Mouse (Mus musculus) frontal cortex, postnatal 25 days (tissue): ENCODE measurements around the gene Gatad2a.
"Not testable (repeated sequence)": the region's sequence is repeated elsewhere in the genome, so short reads cannot be mapped to it uniquely, and the experiment has no call there.

Experiments used
- DNase-seq, 2 experiments: peaks; one replicate each; pipeline ENCODE4 v3.0.0; 2022; ENCODE audit warnings: low spot score in 2 of 2

Gene Gatad2a

DNA sequence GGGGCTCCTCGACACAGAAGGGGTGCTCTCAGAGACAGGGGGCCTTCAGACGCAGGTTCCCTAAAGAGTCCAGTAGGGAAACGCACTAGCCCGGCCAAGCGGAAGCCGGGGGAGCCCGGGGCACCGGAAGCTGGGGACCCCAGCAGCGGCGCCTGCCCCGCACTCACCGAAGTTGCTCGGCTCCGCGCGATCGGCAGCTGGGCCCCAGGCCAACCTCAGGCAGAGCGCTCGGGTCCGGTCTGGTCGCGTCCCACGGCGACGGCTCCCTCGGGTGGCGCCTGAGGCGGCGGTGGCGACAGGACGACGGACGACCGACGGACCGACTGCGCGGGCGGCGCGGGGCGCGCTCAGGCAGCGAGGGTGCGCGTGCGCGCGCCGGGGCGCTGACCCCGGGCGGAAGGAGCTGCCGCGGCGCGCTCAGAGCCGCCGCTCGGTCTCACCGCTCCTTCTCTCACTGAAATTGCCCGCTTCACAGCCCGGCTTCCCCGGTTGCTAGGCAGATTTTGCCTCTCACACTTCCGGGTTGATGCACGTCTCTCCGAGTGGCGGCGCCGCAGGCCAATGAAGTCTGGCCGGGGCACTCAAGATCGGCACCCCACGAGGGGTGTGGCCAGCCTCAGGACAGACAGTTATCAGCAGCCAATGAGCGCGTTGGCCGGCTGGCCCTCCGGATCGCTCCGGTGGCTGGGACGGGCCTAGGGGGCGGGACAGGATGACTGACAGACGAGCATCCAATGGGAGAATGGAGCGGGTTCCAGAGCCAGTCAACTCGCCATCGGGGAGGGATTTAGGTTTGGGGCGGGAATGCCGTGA is at the start of gene Gatad2a:
TSS of gene Gatad2a (minus strand) at position 609 of the 813 bp plus-strand sequence.
- peak; percentile 98 to 100 for DNase-seq

GRCm38 (mm10) chr8:70043996-70044395 is 47.8 kb upstream of the Gatad2a start:
- no peak for DNase-seq

DNA sequence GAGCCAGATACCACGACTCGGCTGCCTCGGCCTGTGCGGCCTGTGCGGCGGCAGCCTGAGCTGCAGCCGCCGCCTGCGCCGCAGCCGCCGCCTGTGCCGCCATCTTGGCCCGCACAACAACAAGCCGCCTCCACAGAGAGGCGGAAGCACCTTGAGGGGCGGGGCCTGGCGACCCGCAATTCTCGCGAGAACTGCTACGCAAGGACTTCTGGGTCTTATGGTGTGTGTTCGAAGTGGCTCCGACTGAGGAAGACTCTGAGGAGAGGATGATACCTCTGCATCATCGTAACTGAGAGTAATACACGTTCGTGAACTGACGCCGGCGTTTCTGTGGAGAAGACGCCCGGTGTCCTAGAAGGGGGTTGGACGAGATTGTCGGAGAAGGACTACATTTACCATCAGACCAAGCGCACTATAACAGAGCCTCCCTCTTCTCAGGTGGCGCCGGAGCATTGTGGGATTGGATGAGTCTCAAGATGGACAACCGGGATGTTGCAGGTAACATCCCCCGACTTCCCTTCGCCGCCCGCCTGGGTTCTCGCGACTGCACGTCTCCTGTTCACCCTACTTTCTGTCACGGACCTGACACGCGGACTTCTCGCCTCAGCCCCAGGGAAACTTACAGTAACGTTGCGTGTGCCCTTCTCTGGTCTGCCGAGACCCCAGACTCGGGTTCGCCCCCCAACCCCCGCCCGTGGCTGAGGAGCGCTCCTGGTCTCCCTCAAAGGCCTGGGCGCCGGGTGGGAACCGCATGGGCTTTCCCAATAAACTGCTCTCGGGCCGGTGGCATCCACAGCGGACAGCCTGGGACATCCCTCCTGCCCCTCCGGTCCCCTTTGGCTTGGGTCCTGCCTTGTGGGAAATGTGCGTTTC is 46.6 kb upstream of the Gatad2a start, which contains the start of the genes Mau2 and Sugp1:
TSS of gene Mau2 (minus strand) at position 152 of the 873 bp plus-strand sequence.
TSS of gene Sugp1 (plus strand) at position 231 of the 873 bp plus-strand sequence.
- DNase-seq: peak; percentile 88 to 91

DNA sequence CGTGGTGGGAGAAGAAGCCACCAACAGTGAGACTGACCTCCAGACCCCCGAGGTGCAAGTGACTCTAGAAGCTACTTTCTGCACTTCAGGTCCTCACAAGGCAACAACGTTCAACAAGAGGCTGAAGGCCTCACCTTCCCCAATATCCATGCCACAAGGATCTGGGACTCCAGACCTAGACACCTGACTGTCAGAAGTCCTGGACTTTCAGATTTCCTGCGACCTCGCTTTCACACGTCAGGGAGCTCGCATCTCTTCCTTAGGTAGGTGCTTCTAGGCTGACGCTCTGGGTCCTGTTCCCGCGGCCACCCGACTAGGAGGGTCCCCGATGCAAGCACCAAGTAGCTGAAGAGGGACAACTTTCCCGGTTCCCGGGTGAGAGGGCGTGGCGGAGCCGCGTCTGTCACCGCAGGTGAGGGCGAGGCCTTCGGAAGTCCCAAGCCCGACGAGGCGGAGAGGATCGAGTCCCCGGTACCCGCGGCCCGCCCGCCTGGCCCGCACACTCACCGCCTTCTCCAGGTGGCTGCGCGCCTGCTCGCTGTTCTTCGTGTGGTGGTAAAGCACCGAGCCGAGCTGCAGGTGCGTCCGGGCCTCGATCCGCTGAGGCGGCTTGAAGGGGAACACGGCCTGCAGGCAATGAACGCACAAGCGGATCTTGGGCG is 45.8 kb upstream of the Gatad2a start:
- peak; percentile 19 to 30 for DNase-seq

DNA sequence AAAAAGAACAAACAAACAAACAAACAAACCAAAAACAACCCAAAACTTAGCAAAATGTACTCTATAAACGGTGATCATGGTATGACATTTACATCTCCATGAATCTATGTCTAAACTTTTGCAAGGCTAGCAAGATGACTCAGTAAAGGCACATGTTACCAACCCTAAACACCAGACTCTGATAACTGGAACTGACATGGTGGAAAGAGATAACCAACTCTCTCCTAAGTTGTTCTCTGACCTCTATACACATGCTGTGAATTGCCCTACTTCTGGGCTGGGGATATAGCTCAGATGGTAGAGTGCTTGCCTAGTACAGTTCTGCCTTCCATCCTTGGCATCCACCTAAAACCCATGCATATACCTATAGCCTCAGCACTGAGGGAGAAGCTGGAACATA is 41.8 kb upstream of the Gatad2a start:
- DNase-seq: no peak

DNA sequence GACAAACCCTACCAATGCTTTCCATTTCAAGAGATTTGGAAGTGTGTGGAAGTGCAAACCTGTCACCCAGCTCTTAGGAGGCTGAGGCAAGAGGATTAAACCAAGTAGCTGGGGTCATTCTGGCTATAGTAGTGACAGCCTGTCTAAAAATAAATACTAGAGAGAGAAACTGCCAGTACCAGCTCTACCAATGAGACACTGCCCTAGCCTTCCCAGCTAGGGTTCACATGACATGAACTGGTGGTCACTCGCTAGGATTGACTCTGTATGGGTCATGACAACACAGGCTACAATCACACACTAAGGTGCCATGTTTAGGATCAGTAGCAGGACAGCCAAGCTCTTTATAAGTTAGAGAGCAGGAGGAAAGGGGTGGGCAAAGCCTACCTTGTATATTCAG is 34.1 kb upstream of the Gatad2a start:
- no peak for DNase-seq

DNA sequence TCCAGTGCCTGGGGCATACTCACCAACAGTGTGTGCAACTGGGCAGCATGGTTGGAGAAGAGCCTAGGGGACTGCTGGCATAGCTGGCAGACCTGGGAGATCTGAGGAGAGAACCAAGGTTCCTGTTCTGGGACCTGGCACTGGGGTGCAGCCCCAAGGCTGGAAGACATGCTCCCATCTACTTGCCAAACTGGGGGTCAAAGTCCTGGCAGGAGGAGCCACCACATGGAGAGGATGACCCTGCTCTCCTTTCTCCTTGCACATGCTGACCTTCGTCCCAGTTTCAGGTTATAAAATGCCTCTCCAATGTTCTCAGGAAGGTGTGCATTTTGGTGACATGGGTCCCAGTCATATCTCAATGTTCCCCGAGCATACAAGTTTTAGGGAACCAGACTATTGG is 30.0 kb upstream of the Gatad2a start:
- no peak for DNase-seq

DNA sequence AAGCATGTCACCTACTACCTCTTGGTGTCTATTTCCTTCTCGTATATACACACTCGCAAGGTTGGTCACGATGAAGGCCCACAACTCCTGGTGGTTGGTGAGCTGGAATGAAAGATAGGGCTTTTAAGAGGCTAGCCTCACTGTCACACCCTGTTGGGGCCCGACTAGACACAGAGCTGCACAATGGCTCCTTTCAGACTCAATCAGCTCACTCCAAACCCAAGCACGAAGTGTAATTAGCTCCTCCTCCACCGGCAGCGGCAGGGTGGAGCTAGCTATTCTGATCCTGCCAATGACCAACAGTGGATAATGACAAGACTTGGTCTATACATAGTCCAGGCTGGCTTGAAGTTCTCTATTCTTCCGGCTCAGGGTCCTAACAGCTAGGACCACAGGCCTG is 27.4 kb upstream of the Gatad2a start:
- DNase-seq: no peak

GRCm38 (mm10) chr8:70015017-70015416 is 18.8 kb upstream of the Gatad2a start:
- no peak for DNase-seq

GRCm38 (mm10) chr8:70012763-70013162 is 16.6 kb upstream of the Gatad2a start:
- no peak for DNase-seq

DNA sequence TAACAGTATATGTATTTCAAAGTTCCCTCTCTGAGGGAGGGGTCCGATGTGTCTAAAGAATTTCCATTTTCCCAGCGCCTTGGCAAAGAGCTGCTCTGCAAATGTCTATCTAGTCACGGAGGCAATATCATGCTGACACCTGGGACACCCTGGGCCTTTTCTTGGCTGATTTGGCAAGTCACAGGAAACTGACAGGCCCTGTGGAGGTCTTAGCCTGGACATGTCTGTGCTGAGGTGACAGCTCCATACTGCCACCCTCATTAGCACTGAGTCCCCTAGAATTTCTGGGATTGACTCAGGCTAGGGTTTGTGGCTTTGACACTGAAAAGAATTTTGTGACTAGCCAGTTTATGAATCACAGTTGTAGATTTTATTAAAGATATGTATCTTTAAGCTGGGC is 16.2 kb upstream of the Gatad2a start:
- no peak for DNase-seq

DNA sequence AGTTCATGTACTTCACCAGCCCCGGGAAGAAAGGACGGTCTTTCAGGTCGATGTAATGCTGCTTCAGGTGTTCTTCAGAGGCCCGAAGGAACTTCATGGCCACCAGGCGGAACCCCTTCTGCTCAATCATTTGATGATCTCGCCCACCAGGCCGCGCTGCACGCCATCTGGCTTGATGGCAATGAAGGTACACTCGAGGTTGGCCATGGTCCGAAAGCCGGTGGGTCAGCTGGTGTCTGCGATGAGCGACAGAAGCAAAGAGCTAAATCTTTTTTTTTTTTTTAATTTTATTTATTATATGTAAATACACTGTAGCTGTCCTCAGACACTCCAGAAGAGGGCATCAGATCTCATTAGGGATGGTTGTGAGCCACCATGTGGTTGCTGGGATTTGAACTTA is 14.6 kb upstream of the Gatad2a start:
- not testable (repeated sequence) for DNase-seq

DNA sequence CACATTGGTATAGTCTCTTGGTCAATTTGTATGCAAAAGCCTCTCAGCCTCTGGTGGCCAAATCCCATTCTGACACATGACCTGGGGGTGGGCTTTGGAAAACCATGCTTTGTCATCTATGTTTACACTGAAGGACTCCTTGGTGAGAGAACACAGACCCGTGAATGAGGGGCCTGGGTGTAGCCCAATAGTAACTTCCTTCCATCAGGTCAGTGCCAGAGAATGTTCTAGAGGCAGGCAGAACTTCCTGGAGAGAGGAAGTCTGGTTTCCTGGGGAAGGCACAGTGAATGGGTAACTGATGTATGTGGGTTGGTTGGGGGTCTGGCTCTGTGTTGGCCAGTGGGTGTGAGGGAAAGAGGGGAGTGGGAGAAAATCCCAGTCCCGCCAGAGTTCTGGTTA is 9.0 kb upstream of the Gatad2a start:
- no peak for DNase-seq

DNA sequence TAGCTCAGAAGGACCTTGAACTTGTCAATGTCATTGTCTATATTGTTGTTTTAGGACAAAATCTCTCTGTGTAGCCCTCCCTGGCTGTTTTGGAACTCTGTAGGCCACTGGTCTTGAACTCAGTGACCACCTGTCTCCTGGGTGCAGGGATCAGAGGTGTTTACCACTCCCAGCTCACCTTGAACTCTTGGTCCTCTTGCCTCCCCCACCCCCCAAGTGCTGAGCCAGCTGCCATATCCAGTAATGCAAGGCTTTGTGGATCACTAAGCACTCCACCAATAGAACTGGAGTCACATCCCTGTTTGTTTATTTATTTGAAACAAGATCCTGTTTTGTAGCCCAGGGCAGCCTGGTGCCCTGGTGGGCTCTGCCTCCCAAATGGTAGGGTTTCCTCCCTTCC is 8.2 kb upstream of the Gatad2a start:
- DNase-seq: no peak

DNA sequence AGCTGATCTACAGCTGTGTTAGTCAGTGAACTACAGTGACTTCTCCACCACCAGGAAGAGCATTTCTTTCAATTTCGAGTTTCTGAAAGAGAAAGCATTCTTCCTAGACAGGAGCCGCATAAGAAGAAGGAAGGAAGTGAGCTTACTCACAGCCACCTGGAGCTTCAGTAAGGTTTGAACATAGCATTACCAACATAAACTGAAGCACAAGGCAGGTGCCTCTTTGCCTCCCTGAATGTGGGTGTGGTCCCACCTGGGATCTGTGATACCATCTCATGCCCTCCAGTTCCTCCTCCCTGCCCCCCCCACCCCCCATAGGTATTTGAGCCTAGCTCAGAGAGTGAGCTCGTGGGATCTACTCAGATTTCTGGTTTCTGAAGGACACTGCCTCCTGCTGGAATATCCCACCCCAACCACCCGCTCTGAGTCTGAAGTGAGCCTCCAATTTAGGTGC is 7.0 kb upstream of the Gatad2a start:
- DNase-seq: no peak

DNA sequence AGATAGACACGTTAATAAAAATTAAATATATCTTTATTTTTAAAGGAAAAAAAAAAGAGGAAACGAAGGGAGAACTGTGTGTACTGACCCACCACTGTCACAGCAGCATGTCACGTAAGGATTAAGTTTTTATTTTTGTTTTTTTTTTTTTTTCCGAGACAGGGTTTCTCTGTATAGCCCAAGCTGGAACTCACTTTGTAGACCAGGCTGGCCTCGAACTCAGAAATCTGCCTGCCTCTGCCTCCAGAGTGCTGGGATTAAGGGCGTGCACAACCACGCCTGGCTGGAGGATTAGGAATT is 5.7 kb upstream of the Gatad2a start:
- DNase-seq: not testable (repeated sequence)

DNA sequence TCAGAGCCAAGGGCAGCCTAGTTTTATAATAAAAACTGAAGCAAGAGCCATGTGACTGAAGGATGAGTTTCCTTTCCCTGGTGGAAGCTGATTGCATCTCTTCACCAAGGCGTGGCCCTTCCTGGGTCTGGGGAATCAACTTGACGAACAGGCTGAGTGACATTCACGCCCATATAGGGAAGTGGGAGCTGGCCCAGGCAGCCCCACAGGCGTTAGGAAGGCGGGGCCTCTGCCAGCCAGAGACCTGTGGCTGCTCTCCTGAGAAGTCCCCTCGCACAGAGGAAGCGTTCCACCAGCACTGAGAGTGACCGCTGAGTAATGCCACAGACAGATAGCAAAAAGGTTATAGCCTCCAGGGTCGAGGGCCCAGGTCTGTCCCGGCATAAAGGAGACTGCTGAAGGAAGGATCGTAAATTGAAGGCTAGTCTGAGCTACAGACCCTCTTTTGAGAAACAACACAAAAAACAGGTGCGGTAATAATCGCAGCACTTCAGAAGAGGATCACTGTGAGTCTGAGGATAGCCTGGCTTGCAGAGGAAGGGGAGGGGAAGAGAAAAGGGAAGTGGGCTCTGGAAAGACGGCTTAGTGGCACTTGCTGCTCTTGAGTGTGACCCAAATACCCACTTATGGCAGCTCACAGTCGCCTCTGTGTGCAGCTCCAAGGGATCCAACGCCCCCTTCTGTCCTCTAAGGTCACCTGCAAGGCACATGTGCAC is 5.2 kb upstream of the Gatad2a start:
- DNase-seq: no peak

DNA sequence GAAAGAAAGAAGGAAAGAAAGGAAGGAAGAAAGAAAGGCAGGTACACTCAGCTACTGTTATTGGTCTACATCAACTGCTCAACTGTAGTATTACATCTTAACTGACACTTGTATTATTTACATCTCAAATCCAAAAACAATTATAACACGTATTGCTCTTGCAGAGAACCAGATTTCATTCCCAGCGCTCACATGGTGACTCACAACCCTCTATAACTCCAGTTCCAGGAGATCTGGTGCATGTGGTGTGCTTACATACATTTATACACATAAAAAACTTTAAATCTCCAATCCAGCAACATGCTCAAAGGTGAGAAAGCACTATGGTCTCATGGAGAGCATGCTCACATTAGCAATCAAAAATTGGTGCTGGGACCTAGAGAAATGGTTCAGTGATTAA is 4.0 kb upstream of the Gatad2a start:
- no peak for DNase-seq

- no peak for DNase-seq
These were observed 3.1 kb upstream of the Gatad2a start for GRCm38 (mm10) chr8:69999236-69999635.

DNA sequence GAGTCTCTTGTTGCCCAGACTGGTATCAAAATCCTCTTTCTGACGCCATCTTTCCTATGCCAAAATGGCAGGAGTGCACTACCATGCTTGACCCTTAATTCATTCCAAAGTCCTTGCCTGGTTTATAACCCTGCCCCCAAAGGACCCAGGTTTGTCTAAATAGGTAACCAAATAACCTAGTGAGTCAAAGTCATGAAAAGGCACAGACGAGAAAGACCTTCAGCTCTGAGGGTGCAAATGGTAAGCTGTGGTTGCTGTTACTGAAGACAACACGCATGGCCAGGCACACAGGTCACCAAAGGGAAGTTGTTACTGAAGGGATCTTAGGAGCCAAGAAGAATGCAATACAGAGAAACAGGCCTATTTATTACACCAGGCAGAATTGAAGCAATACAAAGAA is 2.5 kb upstream of the Gatad2a start:
- no peak for DNase-seq

GRCm38 (mm10) chr8:69996589-69997285 is 553 bp upstream of the Gatad2a start:
- DNase-seq: no peak
